Mouse (Mus musculus): ENCODE measurements around the gene Irx4. TPM values are rescaled to one million over a fixed set of nuclear protein-coding genes. Genes with fewer than 3 reads are reported as not detected.

The Irx4 gene
- polyA plus RNA-seq (2012; rRNA removed): 0.16 and 0.26 TPM in 2 replicates

DNA sequence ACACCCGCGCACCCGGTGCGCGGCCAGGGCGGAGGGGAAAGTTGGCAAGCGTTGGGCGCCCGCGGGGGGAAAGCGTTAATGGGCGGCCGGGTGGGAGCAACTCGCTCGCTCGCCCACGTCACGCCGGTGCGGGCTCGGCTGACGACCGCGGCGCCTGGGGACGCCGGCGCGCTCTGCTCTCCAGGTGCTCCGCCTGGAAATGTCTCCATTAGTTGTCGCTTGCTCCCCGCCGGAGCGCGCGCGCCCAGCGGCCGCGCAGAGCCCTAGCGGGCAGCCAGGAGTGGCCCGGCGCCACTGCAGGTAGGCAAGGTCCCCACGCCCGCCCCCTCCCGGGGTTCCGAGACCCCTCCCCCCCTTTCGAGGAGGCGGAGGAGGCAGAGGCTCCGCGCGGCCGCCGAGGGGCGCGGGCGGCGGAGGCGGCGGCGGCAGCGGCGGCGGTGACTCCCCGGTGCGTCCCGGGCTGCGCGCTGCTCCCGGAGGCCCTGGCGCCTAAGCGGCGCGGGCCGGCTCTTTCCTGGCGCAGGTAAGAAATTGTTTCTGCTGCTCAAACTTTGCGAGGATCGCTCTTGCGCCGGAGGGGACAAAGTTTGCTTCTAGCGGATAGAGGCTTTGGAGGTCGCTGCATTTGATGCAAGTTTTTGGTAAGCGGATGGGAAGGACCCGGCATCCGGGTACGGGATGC, at the start of gene Irx4:
Irx4 (plus strand) TSS at position 126 of the 682 bp plus-strand sequence.
- TF ChIP-seq POLR2A (IDR thresholded peaks at IDR 0.05; ENCODE audit: low read depth, low read length): no peak
- TF ChIP-seq CTCF (conservative IDR thresholded peaks at IDR 0.05; ENCODE audit: insufficient read depth, insufficient read length, low read depth, low read length): no peak
- 2% methylated on average over 82 of the region's 86 CpGs for WGBS
- no peak within 1 kb of the TSS for H3K4me3 ChIP-seq (ENCODE audit: insufficient read depth, low read depth, low read length)

DNA sequence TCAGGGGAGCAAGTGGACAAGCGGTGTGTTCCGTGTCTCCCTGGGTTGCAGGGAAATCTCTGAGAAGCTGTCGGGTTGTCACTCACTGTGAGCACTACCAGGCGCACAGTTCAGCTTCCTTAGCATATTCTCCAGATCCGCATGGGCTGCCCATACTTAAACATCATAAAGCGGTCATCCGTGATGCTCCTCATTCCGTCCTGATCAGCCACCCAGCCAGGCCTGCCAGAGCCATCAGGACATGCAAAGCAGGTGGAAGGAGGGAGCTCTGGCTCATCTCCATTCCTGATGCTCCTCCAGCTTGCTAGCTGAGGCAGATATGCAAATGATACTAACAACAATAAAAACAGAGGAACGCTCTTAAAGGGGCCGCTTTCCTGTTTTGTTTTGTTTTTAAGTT, 46.0 kb upstream of the Irx4 start:
- Histone ChIP-seq H3K27me3 (replicated peaks; ENCODE audit: control insufficient read depth, insufficient read depth, low read length) (no peaks in the 10 kb centered on the region), H3K4me3 (ENCODE audit: insufficient read depth, low read depth, low read length) (no peak overlapping the region), H3K4me1 (ENCODE audit: control insufficient read depth, insufficient read depth, low read length) (no peaks in the 10 kb centered on the region), H3K36me3 (ENCODE audit: control insufficient read depth, insufficient read depth, low read length) (no peaks in the 10 kb centered on the region), H3K27ac (ENCODE audit: insufficient read depth, low read depth, low read length) (no peak overlapping the region)
- no peak for DNase-seq
- 57% methylated on average over 10 of the region's 10 CpGs for WGBS
- no peak for TF ChIP-seq CTCF (conservative IDR thresholded peaks at IDR 0.05; ENCODE audit: insufficient read depth, insufficient read length, low read depth, low read length)
- TF ChIP-seq POLR2A (IDR thresholded peaks at IDR 0.05; ENCODE audit: low read depth, low read length): no peak

More for the DNA sequence above, at the start of gene Irx4:
- H3K36me3 ChIP-seq (ENCODE audit: control insufficient read depth, insufficient read depth, low read length): no peaks in the 10 kb centered on the region
- H3K27ac ChIP-seq (ENCODE audit: insufficient read depth, low read depth, low read length): no peak within 1 kb of the TSS
- no peaks in the 10 kb centered on the region for H3K4me1 ChIP-seq (ENCODE audit: control insufficient read depth, insufficient read depth, low read length)
- DNase-seq: no peak
- peaks cover 5% of the 10 kb centered on the region; the same call in 1 of the 2 replicates for H3K27me3 ChIP-seq (replicated peaks; ENCODE audit: control insufficient read depth, insufficient read depth, low read length)

DNA sequence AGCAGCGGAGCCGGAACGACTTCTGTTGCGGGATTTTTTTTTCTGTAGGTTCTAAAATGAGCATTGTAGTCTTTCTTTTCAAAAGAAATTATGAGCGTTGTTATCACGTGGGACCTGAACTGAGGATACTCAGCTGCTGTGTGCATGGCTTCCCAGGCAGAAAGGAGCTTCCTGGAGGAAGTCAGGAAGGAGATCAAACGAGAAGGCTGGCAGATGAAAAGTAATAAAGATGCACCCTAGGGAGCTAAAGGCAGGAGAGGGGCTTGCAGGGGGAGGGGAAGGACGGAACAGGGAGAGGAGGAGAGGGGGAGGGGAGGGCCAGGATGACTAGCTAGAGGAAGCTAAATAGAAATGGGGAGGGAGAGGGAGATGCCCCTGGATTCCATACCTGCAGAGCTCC, 23.8 kb upstream of the Irx4 start:
- Histone ChIP-seq H3K27me3 (replicated peaks; ENCODE audit: control insufficient read depth, insufficient read depth, low read length) (no peaks in the 10 kb centered on the region), H3K27ac (ENCODE audit: insufficient read depth, low read depth, low read length) (no peak overlapping the region), H3K4me1 (ENCODE audit: control insufficient read depth, insufficient read depth, low read length) (no peaks in the 10 kb centered on the region), H3K36me3 (ENCODE audit: control insufficient read depth, insufficient read depth, low read length) (no peaks in the 10 kb centered on the region), H3K4me3 (ENCODE audit: insufficient read depth, low read depth, low read length) (no peak overlapping the region)
- 50% methylated on average over 8 of the region's 8 CpGs for WGBS
- no peak for DNase-seq
- TF ChIP-seq CTCF (conservative IDR thresholded peaks at IDR 0.05; ENCODE audit: insufficient read depth, insufficient read length, low read depth, low read length) (no peak), POLR2A (IDR thresholded peaks at IDR 0.05; ENCODE audit: low read depth, low read length) (no peak)

DNA sequence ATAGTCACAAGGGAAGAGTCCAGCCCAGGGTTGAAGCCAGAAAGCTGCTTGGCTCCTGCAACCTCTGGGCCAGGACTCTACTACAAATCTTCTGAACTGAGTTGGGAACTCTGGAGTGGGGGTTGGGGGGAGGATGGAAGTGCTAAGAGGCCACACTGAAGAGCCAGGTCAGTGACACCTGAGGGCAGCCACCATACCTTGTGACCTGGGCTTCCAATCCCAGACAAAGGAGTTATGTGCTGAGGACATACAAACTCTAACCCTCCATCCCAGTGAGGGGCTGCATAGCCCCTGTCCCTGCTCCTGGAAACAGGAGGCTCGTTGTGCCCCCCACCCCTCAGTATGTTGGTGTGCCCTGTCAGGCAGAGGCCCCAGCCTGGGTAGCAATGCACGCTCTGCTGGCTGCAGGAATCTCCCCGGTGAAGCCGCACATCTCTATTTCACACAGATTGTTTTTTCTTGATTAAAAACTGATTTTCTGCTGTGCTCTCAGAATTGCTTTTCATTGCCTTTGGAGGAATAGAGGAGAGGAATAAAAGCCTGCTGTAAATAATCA, 21.0 kb upstream of the Irx4 start:
- Histone ChIP-seq H3K4me1 (ENCODE audit: control insufficient read depth, insufficient read depth, low read length) (no peaks in the 10 kb centered on the region), H3K27ac (ENCODE audit: insufficient read depth, low read depth, low read length) (no peak overlapping the region), H3K36me3 (ENCODE audit: control insufficient read depth, insufficient read depth, low read length) (no peaks in the 10 kb centered on the region), H3K27me3 (replicated peaks; ENCODE audit: control insufficient read depth, insufficient read depth, low read length) (no peaks in the 10 kb centered on the region), H3K4me3 (ENCODE audit: insufficient read depth, low read depth, low read length) (no peak overlapping the region)
- TF ChIP-seq CTCF (conservative IDR thresholded peaks at IDR 0.05; ENCODE audit: insufficient read depth, insufficient read length, low read depth, low read length) (no peak), POLR2A (IDR thresholded peaks at IDR 0.05; ENCODE audit: low read depth, low read length) (no peak)
- WGBS: 58% methylated on average over 4 of the region's 4 CpGs
- DNase-seq: no peak

DNA sequence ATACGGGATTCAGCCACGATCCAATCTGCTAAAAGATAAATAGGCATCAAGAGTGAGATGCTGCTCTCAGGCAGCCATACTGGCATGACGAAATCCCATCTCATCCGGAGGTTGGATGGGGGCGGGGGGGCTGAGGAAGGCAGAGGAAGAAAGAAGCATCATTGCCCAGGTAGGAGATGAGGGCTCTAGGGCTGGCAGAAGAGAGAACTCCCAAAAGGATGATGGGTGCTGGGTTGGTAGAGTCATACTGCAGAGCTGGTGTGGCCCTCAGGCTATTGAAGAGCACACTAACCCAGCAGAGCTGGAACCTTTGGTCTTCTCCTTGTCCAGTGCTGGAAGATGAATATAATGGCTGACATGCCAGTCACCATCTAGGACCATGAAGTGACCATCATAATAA, 17.7 kb upstream of the Irx4 start:
- TF ChIP-seq POLR2A (IDR thresholded peaks at IDR 0.05; ENCODE audit: low read depth, low read length) (no peak), CTCF (conservative IDR thresholded peaks at IDR 0.05; ENCODE audit: insufficient read depth, insufficient read length, low read depth, low read length) (no peak)
- H3K36me3 ChIP-seq (ENCODE audit: control insufficient read depth, insufficient read depth, low read length): no peaks in the 10 kb centered on the region
- H3K27me3 ChIP-seq (replicated peaks; ENCODE audit: control insufficient read depth, insufficient read depth, low read length): no peaks in the 10 kb centered on the region
- H3K27ac ChIP-seq (ENCODE audit: insufficient read depth, low read depth, low read length): no peak overlapping the region
- H3K4me3 ChIP-seq (ENCODE audit: insufficient read depth, low read depth, low read length): no peak overlapping the region
- no peak for DNase-seq
- H3K4me1 ChIP-seq (ENCODE audit: control insufficient read depth, insufficient read depth, low read length): no peaks in the 10 kb centered on the region
- 91% methylated on average over 5 of the region's 5 CpGs for WGBS

DNA sequence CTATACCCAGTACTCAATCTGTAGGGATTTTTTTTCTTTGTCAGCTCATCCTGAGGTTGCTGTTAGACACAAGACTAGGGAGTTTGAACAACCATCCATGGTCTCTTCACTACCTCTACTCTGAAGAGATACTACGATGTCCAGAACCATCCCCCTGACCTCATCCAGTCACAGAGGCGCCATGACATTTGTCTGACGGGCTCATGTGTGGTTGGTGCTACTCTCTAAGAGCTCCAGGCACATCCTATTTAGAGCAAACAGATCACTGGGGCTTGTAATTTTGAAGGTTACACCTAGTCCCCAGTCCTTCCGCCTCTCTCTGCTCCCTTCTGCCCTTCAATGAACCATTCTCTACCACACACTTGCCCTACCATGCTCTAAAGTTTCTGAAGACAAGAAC, 13.3 kb upstream of the Irx4 start:
- no peaks in the 10 kb centered on the region for H3K36me3 ChIP-seq (ENCODE audit: control insufficient read depth, insufficient read depth, low read length)
- no peak overlapping the region for H3K27ac ChIP-seq (ENCODE audit: insufficient read depth, low read depth, low read length)
- no peak for DNase-seq
- no peak overlapping the region for H3K4me3 ChIP-seq (ENCODE audit: insufficient read depth, low read depth, low read length)
- WGBS: 91% methylated on average over 4 of the region's 4 CpGs
- TF ChIP-seq CTCF (conservative IDR thresholded peaks at IDR 0.05; ENCODE audit: insufficient read depth, insufficient read length, low read depth, low read length) (no peak), POLR2A (IDR thresholded peaks at IDR 0.05; ENCODE audit: low read depth, low read length) (no peak)
- no peaks in the 10 kb centered on the region for H3K4me1 ChIP-seq (ENCODE audit: control insufficient read depth, insufficient read depth, low read length)
- H3K27me3 ChIP-seq (replicated peaks; ENCODE audit: control insufficient read depth, insufficient read depth, low read length): no peaks in the 10 kb centered on the region

DNA sequence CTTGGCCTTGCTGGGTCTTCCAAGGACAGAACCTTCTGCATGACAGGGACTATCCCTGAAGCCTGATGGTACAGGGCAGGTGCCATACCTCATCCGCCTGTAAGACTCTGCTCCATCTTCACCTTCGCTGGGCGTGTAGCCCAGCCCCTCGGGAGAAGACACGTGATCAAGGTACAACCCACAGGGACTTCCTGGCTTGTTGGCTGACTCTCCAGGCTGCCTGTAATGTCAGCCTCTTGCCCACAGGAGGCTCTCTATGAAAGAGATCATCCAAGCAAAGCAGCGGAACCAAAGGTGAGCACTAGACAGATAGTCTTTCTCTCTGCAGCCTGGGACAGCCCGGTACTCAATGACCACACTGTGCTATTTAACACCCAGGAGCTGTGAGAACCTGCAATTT, 9.1 kb upstream of the Irx4 start:
- H3K27me3 ChIP-seq (replicated peaks; ENCODE audit: control insufficient read depth, insufficient read depth, low read length): no peaks in the 10 kb centered on the region
- no peak for TF ChIP-seq POLR2A (IDR thresholded peaks at IDR 0.05; ENCODE audit: low read depth, low read length)
- TF ChIP-seq CTCF (conservative IDR thresholded peaks at IDR 0.05; ENCODE audit: insufficient read depth, insufficient read length, low read depth, low read length): no peak; the same call in 1 of the 2 replicates
- no peak overlapping the region for H3K4me3 ChIP-seq (ENCODE audit: insufficient read depth, low read depth, low read length)
- DNase-seq: peak; percentile 38
- no peaks in the 10 kb centered on the region for H3K4me1 ChIP-seq (ENCODE audit: control insufficient read depth, insufficient read depth, low read length)
- no peak overlapping the region for H3K27ac ChIP-seq (ENCODE audit: insufficient read depth, low read depth, low read length)
- no peaks in the 10 kb centered on the region for H3K36me3 ChIP-seq (ENCODE audit: control insufficient read depth, insufficient read depth, low read length)
- WGBS: 23% methylated on average over 7 of the region's 7 CpGs

Measured in kidney, adult 2 months (tissue).